Mouse (Mus musculus) forebrain, embryonic 13.5 days (tissue): ENCODE results near the gene Tnni1. TPM values are rescaled to one million over a fixed set of nuclear protein-coding genes. Genes with fewer than 3 reads are reported as not detected.
A peak's percentile ranks its signal among the peaks of the same experiment; 100 is the strongest.

Source experiments
- ATAC-seq: fragments of 200-750 bp; cut with Nextera tagmentation; 2 replicates; pipeline ENCODE4 v1.8.0; 2017
- H3K27ac ChIP-seq: fragments of 300-500 bp; sonication (generic); 2 replicates; pipeline ENCODE4 v1.5.1; 2015; ENCODE audit warnings: inconsistent platforms, mild to moderate bottlenecking, moderate library complexity
- H3K27me3 ChIP-seq: fragments of 300-500 bp; sonication (generic); 2 replicates; pipeline ENCODE4 v1.6.1; 2015; ENCODE audit warnings: mild to moderate bottlenecking, inconsistent platforms
- H3K36me3 ChIP-seq: fragments of 300-500 bp; sonication (generic); 2 replicates; pipeline ENCODE4 v1.6.1; 2015; ENCODE audit warnings: mild to moderate bottlenecking, inconsistent platforms; ENCODE audit not compliant: poor library complexity, severe bottlenecking
- H3K4me1 ChIP-seq: fragments of 300-500 bp; sonication (generic); 2 replicates; pipeline ENCODE4 v1.6.1; 2015; ENCODE audit warnings: inconsistent platforms
- H3K4me2 ChIP-seq: fragments of 300-500 bp; sonication (generic); 2 replicates; pipeline ENCODE4 v1.6.1; 2015; ENCODE audit warnings: inconsistent platforms, mild to moderate bottlenecking, moderate library complexity
- H3K4me3 ChIP-seq: fragments of 300-500 bp; sonication (generic); 2 replicates; pipeline ENCODE4 v1.5.1; 2015; ENCODE audit warnings: mild to moderate bottlenecking, inconsistent platforms
- H3K9ac ChIP-seq: fragments of 300-500 bp; sonication (generic); 2 replicates; pipeline ENCODE4 v1.6.1; 2015; ENCODE audit warnings: mild to moderate bottlenecking, inconsistent platforms
- H3K9me3 ChIP-seq: fragments of 300-500 bp; sonication (generic); replicated peaks from 2 replicates; pipeline ENCODE4 v1.6.1; 2016; ENCODE audit warnings: inconsistent platforms
- WGBS: fragments of 180-500 bp; shearing (Covaris S2); methylation state at CpG from one replicate; pipeline ENCODE4 v1.1.7; 2015; 5-methylcytosine and 5-hydroxymethylcytosine counted together
- polyA plus RNA-seq: library from polyadenylated mRNA; unstranded; fragments of >200 nt; fragmentation: Nextera tagmentation; extraction: Ambion mirVana; gene quantifications from 2 replicates; pipeline ENCODE4 v1.2.1, GENCODE M21; 2015

Gene Tnni1
- 0.37 and 1.1 TPM in 2 replicates for polyA plus RNA-seq

DNA sequence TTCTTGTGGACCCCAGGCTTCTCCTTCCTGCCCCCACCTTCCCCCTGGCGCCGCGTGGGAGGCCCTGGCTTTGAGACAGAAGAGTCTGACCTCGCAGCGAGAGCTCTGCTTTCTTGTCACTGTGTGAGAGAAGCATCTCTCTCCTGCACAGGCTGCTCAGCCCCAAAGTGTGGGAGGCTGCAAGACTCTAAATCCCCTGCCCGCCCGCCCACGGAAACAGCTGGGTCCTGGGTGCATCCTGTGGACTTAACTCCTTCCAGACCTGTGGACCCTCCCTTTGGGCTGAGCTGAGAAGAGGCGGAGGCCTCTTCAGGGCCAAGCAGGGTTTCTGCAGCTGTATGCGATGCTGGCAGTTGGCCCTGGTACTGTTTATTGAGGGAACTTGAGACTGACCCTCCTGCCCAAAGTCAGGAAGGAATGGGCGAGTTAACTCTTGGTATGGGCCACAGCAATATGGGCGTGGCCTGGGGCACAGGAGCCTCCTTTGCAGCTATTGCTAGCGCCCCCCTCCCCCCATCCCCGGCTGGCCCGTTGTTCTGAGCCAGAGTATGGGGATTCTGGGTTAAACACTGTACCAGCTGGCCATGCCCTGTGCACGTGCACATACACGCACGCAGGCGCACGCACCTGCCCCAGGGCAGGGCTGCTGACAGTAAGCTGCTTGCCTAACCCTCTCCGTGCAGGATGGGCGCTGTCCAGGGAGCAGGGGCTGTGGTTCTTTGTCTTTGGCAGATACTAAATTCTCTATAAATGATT, at the start of gene Tnni1:
Gene Tnni1, plus strand, starts transcription at position 655 of the 756 bp plus-strand sequence.
- no peak for ATAC-seq
- Histone ChIP-seq H3K4me3 (no peak within 1 kb of the TSS), H3K9ac (no peak within 1 kb of the TSS), H3K4me1 (no peaks in the 10 kb centered on the region), H3K36me3 (no peaks in the 10 kb centered on the region), H3K27ac (no peak within 1 kb of the TSS), H3K4me2 (no peak within 1 kb of the TSS), H3K9me3 (no peaks in the 10 kb centered on the region), H3K27me3 (0 out of 2 replicates have a peak, but pooled peaks cover 3% of the 10 kb centered on the region)
- 34% methylated on average over 22 of the region's 22 CpGs for WGBS

DNA sequence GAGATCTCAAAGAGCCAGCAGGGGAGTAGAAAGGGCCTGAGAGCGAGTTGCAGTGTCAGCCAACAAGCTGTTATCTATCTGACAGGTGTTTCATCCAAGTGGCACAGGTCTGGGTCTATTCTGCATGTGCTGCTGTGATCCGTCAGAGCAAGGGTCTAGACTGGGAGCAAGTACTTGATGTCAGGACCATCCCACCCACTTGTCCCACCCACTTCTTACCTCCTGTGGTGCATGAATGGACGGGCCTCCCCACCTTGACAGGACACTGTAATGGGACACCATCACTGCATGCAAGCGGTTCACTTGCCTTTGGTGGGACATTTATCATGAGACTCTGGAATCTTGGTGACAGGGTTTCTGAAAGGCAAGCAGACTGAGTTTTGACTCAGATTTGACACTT, 49.4 kb upstream of the Tnni1 start:
- peak overlapping the region; percentile 82 for H3K4me2 ChIP-seq
- peak overlapping the region; percentile 69 for H3K9ac ChIP-seq
- no peaks in the 10 kb centered on the region for H3K36me3 ChIP-seq
- peak overlapping the region; percentile 53 for H3K4me3 ChIP-seq
- H3K4me1 ChIP-seq, result peaks cover 51% of the 10 kb centered on the region
- no peaks in the 10 kb centered on the region for H3K27me3 ChIP-seq
- H3K27ac ChIP-seq, result no peak overlapping the region
- no peaks in the 10 kb centered on the region for H3K9me3 ChIP-seq
- no peak for ATAC-seq
- WGBS, result 28% methylated on average over 4 of the region's 4 CpGs

DNA sequence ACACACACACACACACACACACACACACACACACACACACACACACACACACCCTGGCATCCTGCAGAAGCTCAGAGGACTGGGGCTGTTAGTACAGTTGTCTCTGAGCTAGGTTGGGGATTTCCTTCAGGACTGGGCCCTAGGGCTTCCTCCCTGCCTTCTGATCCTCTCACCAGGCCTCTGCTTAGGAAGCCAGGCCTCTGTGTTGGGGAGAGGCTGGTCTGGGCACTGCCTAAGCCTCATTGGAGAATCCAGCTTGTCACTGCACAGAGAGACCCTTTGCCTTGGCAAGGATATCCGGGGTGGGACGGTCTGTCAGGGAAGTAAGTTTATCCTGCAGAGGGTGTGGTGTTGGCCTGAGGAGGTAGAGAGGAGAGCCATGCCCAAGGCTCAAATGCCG, 48.9 kb upstream of the Tnni1 start:
- H3K27me3 ChIP-seq, result no peaks in the 10 kb centered on the region
- no peaks in the 10 kb centered on the region for H3K9me3 ChIP-seq
- no peak overlapping the region for H3K27ac ChIP-seq
- peaks cover 56% of the 10 kb centered on the region for H3K4me1 ChIP-seq
- H3K9ac ChIP-seq, result no peak overlapping the region; the same call in 1 of the 2 replicates
- no peaks in the 10 kb centered on the region for H3K36me3 ChIP-seq
- 54% methylated on average over 3 of the region's 3 CpGs for WGBS
- ATAC-seq, result no peak
- H3K4me2 ChIP-seq, result peak overlapping the region; percentile 24; the same call in 1 of the 2 replicates
- H3K4me3 ChIP-seq, result no peak overlapping the region

DNA sequence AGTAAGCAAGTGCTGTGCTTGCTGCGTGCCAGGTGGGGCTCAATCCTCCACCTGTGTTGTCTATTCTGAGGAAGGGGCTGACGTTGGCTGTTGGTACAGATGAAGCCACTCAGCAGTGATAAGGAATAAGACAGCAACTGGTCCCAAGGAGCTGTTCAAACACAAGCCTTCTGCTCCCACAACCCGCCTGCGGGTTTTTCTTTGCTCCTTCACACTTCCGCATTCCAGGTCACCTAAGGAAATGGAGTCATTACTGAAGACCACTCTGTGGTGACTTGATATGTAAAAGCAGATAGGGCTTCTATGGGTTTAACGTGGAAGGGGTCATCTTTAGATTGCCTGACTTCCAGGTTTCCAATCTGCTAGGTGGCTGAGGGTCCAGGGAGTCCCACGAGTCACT, 47.8 kb upstream of the Tnni1 start:
- no peak for ATAC-seq
- Histone ChIP-seq H3K4me2 (no peak overlapping the region), H3K4me1 (peaks cover 60% of the 10 kb centered on the region), H3K27ac (0 out of 2 replicates have a peak overlapping the region, but pooled peaks have one; percentile 26), H3K9ac (no peak overlapping the region), H3K4me3 (no peak overlapping the region), H3K27me3 (no peaks in the 10 kb centered on the region), H3K9me3 (no peaks in the 10 kb centered on the region), H3K36me3 (no peaks in the 10 kb centered on the region)
- 81% methylated on average over 7 of the region's 7 CpGs for WGBS

DNA sequence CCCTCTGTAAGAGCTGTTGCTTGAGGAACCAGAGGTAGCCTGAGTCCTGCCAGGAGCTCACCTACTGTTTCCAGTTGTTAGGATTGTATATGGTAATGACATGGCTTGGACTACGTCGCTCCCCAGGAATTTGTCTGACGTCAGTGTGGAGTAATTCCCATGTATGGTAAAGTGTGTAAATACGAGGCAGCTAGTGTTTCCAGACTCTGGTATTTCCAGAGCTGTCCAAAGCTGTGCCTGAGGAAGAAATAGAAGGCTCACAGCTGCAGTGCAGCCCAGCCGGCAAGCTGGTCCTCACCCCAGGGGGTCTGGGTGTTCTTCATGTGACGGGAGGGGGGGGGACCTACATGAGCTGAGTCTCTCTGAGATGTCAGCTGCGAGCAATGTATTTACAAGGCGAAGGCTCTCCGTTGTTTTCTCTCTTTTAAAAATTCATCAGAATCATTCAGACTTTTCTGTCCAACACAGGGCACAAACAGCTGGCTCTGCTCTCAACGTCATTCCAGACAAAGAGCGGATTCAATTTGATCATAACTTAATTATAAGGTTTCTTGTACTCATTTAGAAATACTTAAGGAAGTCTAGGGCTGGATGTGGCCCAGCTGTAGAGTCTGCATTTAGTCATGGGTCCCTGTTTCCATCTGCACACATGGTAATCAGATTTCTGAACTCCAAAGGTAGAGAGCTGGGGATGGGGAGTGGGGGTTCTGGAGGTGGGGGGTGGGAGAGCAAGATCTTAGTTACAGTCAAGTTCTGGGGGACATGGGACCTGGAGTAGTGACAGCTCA, 47.1 kb upstream of the Tnni1 start:
- no peaks in the 10 kb centered on the region for H3K36me3 ChIP-seq
- peaks cover 60% of the 10 kb centered on the region for H3K4me1 ChIP-seq
- ATAC-seq, result peak; percentile 68
- H3K9ac ChIP-seq, result no peak overlapping the region
- no peak overlapping the region for H3K4me2 ChIP-seq
- no peaks in the 10 kb centered on the region for H3K9me3 ChIP-seq
- no peak overlapping the region for H3K4me3 ChIP-seq
- H3K27ac ChIP-seq, result 0 out of 2 replicates have a peak overlapping the region, but pooled peaks have one; percentile 26
- H3K27me3 ChIP-seq, result no peaks in the 10 kb centered on the region
- WGBS, result 39% methylated on average over 11 of the region's 11 CpGs

DNA sequence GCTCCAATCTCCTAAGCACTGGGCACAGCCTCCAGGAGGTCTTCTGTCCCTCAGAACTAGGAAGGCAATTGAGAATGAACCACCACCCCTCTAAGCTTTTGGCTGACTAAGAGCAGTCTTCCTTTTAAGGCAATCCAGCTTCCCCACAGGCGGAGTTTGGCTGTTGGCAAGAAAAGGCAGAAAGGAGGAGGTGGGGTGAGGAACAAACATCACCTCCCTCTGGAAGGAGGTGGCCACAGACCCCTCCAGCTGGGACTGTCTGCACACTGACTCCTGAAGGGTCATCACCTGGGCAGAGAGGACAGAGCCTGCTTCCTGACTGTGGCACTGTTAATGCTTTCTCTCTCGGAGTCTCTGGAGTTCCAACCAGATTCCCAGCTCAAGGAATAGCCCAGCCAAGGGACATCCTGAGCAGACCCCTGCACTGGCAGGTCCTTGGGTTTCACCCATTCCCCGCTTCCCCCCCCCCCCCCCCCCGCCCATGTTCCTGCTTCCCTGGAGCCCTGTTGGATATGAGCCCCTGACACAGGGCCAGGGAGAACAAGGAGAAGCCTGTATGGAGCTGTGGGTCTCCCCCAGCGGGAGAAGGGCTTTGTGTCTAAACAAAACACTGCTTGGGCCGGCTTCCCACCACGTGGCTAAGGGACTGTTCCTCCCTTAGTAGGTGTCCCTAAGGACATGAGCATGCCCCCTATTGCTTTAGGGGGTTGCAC, 44.9 kb upstream of the Tnni1 start:
- 0 out of 2 replicates have a peak overlapping the region, but pooled peaks have one; percentile 1 for H3K27ac ChIP-seq

DNA sequence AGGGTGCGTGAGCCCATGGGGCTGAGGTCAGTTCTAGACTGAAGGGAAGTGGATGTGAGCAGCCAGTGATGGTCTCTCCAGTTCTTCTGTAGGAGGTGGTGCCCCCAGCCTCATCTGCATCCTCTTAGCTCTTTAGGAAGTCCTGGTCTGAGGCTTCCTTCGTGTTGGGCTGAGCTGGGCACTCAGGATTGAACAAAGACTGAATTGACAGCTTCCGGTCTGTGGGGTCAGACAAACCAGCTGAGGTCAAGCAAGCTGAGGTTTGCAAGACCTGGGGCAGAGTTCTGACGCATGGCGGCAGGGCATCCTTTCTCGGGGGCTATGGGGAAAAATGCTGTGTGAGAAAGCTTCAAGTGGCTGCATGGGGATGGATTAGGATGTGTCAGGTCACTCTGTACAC, 43.8 kb upstream of the Tnni1 start:
- Histone ChIP-seq H3K4me1 (peaks cover 53% of the 10 kb centered on the region), H3K4me2 (no peak overlapping the region), H3K27me3 (no peaks in the 10 kb centered on the region), H3K36me3 (no peaks in the 10 kb centered on the region), H3K27ac (0 out of 2 replicates have a peak overlapping the region, but pooled peaks have one; percentile 1), H3K9me3 (no peaks in the 10 kb centered on the region), H3K4me3 (no peak overlapping the region), H3K9ac (no peak overlapping the region)
- 47% methylated on average over 6 of the region's 6 CpGs for WGBS
- ATAC-seq, result no peak

More for the DNA sequence above, 44.9 kb upstream of the Tnni1 start:
- Histone ChIP-seq H3K4me1 (peaks cover 54% of the 10 kb centered on the region), H3K27me3 (no peaks in the 10 kb centered on the region), H3K9ac (no peak overlapping the region), H3K4me2 (no peak overlapping the region), H3K9me3 (no peaks in the 10 kb centered on the region), H3K4me3 (no peak overlapping the region), H3K36me3 (no peaks in the 10 kb centered on the region)
- WGBS, result 24% methylated on average over 6 of the region's 7 CpGs
- peak; percentile 50 for ATAC-seq

DNA sequence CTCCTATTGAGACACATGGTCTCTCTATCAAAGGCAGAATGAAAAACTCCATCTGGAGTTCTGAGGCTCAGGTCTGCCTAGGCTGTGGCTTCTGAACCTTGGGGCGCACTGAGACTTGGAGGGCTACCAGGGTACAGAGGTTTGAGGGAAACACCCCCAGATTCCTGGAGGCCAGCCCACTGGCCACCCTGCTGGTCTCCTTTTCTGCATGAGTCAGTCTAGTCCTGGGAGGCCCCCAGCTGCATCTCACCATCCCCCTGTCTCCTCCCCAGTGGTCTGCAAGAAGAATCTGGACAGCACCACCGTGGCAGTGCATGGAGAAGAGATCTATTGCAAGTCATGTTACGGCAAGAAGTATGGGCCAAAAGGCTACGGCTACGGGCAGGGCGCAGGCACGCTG, 34.2 kb upstream of the Tnni1 start:
- no peak overlapping the region for H3K4me2 ChIP-seq
- H3K4me3 ChIP-seq, result no peak overlapping the region
- peaks cover 8% of the 10 kb centered on the region for H3K4me1 ChIP-seq
- no peak overlapping the region for H3K27ac ChIP-seq
- 89% methylated on average over 7 of the region's 7 CpGs for WGBS
- no peak for ATAC-seq
- no peaks in the 10 kb centered on the region for H3K27me3 ChIP-seq
- peaks cover 4% of the 10 kb centered on the region; the same call in 1 of the 2 replicates for H3K36me3 ChIP-seq
- H3K9me3 ChIP-seq, result no peaks in the 10 kb centered on the region
- H3K9ac ChIP-seq, result no peak overlapping the region

DNA sequence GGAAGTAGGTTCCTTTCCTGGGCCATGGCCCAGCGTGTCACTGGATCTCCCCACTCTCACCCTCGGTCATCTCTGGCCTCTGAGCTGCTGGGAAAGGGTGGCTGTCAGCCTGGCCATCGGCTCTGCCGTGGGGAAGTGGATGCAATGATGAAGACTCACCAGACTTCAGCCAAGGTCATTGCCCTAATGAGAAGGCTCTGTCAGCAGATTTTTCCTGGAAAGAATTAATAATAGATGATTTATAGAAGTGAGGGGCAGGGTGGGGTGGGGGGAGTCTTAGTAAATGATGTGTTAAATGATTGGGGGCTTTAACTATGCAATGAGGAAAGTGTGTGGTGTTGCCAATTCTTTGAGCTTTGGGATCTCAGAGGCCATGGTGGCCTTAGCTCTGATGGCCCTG, 33.0 kb upstream of the Tnni1 start:
- no peaks in the 10 kb centered on the region for H3K27me3 ChIP-seq

DNA sequence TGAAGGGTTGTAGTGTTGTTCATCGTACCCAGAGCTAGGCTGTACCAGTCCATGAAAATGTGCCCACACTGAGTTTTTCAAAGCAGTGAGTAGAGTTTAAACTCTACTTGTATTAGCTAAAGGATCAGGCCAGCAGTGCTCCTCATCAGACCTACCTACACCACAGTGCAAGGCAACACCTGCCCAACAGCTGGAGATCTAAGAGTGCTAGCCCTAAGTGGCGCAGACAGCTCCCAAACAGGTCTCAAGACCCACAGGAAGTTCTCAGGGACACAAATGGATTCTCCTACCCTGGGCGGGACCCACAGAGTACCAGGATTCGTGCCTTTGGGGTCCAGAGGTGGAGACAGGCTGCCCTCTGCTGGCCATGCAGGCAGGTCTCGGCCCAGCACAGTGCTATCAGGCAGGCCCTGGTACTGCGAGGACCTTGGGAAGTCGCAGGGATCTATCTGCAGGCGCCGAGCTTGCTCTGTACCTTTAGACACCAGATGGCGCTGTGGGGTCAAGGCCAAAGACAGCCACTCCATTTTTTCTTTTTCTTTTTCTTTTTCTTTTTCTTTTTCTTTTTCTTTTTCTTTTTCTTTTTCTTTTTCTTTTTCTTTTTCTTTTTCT, 26.4 kb upstream of the Tnni1 start:
- H3K36me3 ChIP-seq, result peaks cover 4% of the 10 kb centered on the region; the same call in 1 of the 2 replicates
- H3K27me3 ChIP-seq, result no peaks in the 10 kb centered on the region
- ATAC-seq, result peak; percentile 100
- H3K4me1 ChIP-seq, result no peaks in the 10 kb centered on the region
- H3K4me2 ChIP-seq, result no peak overlapping the region
- H3K9ac ChIP-seq, result no peak overlapping the region
- no peak overlapping the region for H3K27ac ChIP-seq
- H3K9me3 ChIP-seq, result no peaks in the 10 kb centered on the region
- WGBS, result 13% methylated on average over 10 of the region's 10 CpGs
- no peak overlapping the region for H3K4me3 ChIP-seq

More for the DNA sequence above, 33.0 kb upstream of the Tnni1 start:
- H3K4me2 ChIP-seq, result no peak overlapping the region
- no peak overlapping the region for H3K27ac ChIP-seq
- H3K4me3 ChIP-seq, result no peak overlapping the region
- H3K9ac ChIP-seq, result no peak overlapping the region
- peaks cover 2% of the 10 kb centered on the region for H3K4me1 ChIP-seq
- WGBS, result 89% methylated on average over 4 of the region's 4 CpGs
- ATAC-seq, result no peak
- no peaks in the 10 kb centered on the region for H3K9me3 ChIP-seq
- H3K36me3 ChIP-seq, result peaks cover 4% of the 10 kb centered on the region; the same call in 1 of the 2 replicates

DNA sequence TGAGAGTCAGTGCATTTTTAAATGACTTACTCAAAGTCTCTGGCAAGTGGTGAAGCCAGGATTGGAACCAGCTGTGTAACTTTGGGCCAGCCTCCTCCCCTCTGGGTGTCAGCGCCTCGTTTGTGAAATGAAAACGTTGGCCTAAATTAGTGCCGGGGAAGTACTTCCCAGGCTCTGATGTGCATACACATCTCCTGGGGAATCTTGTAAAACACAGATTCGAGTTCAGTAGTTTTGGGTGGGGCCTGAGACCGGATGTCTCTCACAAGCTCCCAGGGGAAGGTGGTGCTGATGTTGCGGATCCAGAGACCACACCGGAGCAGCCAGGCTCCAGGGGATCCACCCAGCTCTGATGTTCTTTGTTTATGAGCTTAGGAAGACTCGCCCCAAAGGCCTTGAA, 23.9 kb upstream of the Tnni1 start:
- Histone ChIP-seq H3K4me2 (no peak overlapping the region), H3K36me3 (no peaks in the 10 kb centered on the region), H3K27me3 (no peaks in the 10 kb centered on the region), H3K9me3 (no peaks in the 10 kb centered on the region), H3K9ac (no peak overlapping the region), H3K4me1 (no peaks in the 10 kb centered on the region), H3K4me3 (no peak overlapping the region), H3K27ac (no peak overlapping the region)
- no peak for ATAC-seq
- WGBS, result 77% methylated on average over 9 of the region's 9 CpGs
